Mouse (Mus musculus): Measurements from ENCODE around the gene Sytl2. TPM values are rescaled to one million over a fixed set of nuclear protein-coding genes. Genes with fewer than 3 reads are reported as not detected.

Gene Sytl2
- polyA plus RNA-seq (2012): not detected in 2 replicates

DNA sequence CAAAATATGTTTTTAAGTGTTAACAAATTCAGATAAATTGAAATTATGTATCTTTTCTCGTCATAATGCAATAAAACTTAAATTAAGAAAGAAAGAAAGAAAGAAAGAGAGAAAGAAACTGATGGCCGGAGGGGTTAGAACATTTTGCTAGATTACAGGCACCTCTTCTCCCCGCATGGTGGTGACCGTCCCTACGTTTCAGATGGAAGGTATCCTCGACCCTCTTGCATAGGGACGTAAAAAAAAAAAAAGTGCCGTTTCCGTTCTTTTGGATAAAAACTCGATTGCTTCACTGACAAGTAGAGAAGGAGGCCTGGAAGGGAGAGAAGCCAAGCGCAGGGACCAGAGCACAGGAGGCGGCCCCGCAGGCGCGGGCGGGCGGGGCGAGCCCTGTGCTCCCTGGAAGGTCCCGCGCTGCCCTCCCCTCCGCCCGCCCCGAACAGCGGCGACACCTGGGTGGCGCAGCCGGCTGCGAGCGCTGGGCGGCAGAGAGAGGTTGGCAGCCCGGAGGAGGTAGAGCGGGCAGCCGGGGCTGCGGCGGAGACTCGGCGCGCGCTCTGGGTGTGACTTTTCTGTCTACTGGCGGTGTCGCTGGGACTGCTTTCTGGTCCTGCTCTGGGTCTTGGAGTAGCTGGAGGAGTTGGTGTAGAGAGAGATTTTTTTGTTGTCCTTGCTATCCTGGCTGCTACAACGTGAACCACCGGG is at the start of gene Sytl2:
Sytl2 (plus strand) TSS at position 311 of the 705 bp plus-strand sequence.
- TF ChIP-seq GATA1 (IDR thresholded peaks at IDR 0.05; ENCODE audit: low read length): no peak

DNA sequence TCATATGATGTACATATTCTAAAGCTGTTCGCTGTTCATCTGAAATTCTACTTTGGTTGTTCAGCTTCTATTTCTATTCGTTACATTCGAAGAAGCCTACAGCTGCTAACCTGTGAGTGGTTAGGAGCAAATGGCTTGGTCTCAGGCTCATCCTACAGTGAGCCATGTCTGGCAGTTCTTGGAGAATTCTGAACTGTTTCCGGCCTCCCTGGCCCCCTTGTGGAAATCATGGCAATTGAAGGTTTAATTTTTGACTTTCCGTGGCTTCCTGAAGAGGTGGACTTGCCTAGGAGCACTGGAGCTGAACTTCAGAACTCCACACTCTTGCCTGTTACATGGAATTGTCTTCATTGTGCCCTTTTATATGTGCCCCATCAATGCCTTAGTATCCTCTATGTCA is 49.1 kb upstream of the Sytl2 start:
- no peak for TF ChIP-seq GATA1 (IDR thresholded peaks at IDR 0.05; ENCODE audit: low read length)

DNA sequence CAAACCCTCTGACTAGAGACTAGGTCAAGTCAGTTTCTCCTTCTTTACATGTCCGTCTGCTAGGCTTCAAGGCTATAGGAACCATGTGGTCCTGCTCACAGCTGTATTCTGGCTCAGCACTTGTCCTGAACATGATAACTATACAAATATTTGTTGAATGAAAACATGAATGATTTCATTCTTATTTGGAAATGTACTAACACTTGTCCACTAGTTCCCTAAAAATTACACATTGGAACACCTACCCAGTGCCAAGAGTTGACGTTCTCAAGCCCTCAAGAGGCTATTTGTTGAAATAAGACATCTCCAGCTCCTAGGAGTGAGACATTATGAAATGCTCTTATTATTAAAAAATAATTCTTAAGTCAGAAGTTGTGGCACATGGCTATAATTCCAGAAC is 43.4 kb upstream of the Sytl2 start:
- TF ChIP-seq GATA1 (IDR thresholded peaks at IDR 0.05; ENCODE audit: low read length): no peak

DNA sequence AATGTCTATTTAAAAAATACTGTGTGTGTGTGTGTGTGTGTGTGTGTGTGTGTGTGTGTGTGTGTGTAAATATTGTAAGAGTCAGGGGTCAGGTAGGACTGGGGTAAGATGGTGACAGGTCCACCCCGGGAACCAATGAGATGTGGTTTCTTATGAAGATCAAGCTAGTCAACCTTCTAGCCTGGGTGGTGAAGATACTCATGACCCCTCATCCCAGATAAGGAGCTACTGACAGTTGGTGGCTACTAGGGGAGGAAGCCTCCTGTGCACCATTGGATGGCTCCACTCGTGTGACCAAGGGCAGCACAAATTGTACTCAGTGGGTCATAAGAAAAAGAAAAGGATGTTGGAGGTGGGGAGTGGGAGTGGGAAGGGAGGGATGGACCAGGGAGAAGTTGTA is 42.2 kb upstream of the Sytl2 start:
- TF ChIP-seq GATA1 (IDR thresholded peaks at IDR 0.05; ENCODE audit: low read length): no peak

DNA sequence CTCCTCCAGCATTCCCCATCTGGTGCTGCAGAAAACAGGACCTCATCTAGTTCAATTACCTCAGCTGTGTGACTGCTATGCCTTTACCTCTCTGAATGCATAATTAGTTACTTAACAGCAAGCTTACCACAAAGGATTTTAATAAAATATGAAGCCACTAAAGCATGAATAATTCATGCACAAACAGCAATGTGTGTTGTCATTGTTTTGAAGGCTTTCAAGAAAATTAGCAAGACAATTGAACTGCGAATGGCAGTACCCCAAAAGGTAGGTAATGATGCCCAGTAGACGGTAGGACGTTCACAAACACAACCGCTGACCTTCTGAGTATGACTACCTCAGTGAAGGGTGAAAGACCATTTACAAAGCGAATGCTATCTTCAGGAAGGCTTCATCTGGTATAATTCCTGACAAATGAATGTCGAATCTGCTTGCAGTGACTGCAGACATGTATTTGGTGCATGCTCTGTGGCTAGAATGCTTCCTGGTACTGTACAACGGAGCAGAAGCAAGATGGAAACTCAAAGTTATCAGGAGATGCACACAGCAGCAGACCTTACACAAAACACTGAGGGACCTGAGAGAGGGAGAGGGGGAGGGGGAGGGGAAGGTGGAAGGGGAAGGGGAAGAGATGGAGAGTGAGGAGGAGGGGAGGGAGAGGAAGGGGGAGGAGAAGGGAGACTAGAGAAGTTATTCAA is 40.0 kb upstream of the Sytl2 start:
- TF ChIP-seq GATA1 (IDR thresholded peaks at IDR 0.05; ENCODE audit: low read length): no peak

DNA sequence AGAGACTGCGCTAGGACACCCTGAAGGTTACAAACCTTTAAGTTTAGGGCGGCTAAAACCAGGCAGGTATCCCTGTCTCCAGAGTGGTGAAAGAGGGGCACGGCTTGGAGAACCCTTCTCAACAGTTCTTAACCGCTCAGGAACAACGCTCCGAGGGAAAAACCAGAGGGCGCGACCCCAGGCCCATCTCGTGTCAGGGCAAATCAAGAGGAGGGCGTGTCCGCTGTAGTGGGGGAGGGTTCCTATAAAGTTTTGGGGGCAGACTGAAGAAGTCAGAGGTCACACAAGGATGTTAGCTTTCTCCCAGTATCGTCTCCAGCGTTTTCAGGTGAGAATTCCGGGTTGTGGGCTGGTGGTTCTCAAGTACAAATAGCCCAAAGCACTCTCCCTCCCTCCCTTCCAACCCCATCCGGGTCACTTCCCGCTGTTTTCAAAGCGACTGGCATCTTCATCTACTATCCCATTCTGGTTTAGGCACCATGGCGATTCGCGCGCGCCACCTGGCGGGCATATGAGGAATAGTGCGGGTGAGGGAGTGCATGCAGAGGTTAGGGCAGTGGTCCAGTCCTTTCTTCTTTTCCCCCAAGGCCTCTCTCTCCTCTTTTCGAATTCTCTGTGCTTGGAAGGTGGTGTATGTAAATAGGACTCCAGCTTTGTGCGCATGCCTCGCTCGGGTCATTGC is 36.6 kb upstream of the Sytl2 start, which contains the start of gene Ccdc83:
Ccdc83 (minus strand) TSS at position 489 of the 682 bp plus-strand sequence.
- TF ChIP-seq GATA1 (IDR thresholded peaks at IDR 0.05; ENCODE audit: low read length): no peak

DNA sequence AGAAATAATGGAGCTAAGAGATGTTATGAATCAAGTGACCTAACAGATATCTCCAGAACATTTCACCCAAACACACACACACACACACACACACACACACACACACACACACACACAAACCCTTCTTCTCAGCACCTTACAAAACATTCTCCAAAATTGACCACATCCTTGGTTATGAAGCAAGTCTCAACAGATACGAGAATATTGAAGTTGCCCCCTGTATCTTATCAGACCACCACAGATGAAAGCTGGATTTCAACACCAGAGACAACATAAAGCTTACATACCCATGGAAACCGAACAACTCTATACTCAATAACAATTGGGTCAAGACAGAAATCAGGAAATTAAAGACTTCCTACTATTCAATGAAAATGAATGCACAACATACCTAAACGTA is 31.9 kb upstream of the Sytl2 start:
- no peak for TF ChIP-seq GATA1 (IDR thresholded peaks at IDR 0.05; ENCODE audit: low read length)

DNA sequence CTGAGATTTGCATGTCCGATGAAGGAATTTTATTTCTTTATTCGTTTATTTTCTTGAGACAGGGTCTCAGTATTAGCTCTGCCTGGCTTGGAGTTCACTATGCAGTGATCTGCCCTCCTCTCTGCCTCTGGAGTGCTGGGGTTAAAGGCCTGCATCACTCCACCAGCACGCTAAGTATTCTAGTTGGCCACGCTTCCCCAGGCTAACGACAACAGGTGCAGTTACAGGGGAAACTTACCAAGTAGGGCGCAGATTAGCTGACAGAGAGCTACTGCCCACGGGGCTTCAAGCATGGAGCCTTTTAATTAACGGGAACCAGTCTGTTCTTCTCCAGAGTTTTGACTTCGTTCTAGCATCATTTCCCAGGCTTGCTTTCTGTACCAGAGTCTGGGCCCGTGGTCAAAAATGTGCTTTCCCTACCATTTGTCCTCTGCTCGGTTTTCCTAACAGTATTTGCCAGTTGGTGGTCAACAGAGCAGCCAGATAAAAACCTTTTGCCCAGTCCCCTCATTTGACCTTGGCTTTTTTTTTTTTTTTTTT is 27.4 kb upstream of the Sytl2 start:
- no peak for TF ChIP-seq GATA1 (IDR thresholded peaks at IDR 0.05; ENCODE audit: low read length)

DNA sequence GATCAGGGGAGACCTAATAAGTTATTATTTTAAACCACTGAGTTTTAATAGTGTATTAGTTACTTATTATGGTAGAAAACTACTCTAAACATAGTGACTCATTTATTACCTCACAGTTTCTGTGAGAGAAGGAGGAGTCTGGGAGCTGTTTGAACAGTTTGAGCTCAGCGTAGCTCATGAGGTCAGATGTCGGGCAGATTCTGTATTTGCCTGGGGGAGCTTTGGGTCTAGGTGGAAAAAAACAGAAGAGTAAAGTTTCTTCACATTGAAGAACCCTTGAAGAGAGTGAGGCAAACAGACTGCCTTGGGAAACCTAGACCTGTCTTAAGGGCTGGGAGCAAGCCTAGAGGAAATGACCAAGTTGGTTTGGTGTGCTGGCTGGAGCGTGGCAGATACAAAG is 24.8 kb upstream of the Sytl2 start:
- no peak for TF ChIP-seq GATA1 (IDR thresholded peaks at IDR 0.05; ENCODE audit: low read length)

DNA sequence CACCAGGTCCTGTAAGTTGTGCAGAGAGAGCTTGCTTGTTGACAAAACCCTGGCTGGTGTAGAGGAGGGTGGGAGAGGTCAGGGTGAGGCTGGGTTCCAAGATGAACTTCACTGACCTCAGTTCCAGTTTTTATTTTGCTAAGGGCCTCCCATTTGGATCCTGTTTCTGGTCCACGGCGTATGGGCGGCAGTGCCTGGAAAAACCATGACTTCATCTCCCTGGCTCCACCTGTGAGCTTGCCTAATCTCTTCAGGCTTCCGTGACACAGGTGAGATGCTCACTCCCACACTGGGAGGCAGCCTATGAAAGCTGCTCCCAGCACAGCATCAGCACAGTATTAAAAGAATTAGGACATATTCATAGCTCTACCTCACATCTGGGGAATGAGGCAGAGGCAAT is 24.3 kb upstream of the Sytl2 start:
- TF ChIP-seq GATA1 (IDR thresholded peaks at IDR 0.05; ENCODE audit: low read length): no peak

DNA sequence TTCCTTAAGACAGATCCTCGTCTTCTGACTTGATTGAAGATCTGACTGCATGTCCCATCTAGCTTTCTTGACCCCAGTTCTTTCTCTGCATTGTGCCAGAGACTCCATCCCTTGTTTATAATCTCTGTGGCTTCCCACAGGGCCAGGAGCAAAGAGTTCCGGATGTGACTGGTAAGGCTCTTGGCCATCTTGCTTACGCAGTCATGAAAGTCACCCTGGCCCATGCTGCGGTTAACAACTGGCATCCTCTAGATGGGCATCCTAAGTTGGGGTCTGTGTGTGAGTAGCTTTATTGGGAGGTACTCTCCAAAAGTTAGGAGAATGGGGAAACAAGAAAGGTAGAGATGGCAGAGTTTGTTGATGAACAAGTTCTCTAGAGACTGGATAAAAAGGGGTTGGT is 22.9 kb upstream of the Sytl2 start:
- no peak for TF ChIP-seq GATA1 (IDR thresholded peaks at IDR 0.05; ENCODE audit: low read length)

DNA sequence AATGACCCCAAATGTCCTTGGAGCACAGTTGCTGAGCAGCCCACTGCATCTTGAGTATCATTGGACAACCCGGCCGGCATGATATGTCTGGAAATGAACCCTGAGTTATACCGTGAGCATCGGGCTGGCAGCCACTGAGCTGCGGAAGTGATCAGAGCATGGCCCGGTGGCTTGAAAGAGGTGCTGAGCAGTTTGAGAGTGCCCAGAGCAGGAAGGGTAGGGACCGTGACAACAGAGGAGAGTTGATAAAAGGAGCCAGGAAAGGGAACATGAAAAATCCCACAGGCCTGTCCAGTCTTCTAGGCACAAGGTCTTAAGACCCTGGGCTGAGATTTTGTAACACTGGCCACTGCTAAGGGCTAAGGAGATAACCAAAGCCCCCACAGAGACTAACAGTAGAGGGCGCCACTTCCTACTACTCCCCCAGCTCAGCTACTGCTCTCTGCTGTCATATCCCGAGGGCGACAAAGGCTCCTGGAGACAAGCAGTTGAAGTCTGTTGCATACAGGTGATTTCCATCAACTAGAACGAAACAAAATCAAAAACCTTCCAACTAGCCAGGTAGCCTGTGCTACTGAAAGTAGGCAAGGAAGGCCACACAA is 21.7 kb upstream of the Sytl2 start:
- TF ChIP-seq GATA1 (IDR thresholded peaks at IDR 0.05; ENCODE audit: low read length): no peak

DNA sequence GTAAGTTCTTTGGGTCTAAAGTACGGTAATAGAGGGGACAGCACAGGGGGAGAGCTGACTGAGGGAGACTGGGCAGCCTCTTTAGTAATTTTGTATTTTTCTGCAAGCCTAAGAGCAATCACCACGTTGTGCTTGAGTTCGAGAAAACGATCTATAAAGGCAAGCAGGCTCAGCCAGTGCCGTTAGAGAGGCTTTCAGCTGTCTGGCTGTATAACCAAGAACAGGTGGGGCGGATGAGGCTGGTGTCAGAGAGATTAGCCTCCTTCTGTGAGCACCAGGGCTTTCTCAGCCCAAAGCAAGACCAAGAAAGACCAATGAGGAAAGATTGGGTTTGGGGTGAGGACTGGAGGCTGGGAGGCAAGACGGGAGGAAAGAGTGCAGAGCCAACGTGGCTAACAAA is 21.2 kb upstream of the Sytl2 start:
- TF ChIP-seq GATA1 (IDR thresholded peaks at IDR 0.05; ENCODE audit: low read length): no peak

DNA sequence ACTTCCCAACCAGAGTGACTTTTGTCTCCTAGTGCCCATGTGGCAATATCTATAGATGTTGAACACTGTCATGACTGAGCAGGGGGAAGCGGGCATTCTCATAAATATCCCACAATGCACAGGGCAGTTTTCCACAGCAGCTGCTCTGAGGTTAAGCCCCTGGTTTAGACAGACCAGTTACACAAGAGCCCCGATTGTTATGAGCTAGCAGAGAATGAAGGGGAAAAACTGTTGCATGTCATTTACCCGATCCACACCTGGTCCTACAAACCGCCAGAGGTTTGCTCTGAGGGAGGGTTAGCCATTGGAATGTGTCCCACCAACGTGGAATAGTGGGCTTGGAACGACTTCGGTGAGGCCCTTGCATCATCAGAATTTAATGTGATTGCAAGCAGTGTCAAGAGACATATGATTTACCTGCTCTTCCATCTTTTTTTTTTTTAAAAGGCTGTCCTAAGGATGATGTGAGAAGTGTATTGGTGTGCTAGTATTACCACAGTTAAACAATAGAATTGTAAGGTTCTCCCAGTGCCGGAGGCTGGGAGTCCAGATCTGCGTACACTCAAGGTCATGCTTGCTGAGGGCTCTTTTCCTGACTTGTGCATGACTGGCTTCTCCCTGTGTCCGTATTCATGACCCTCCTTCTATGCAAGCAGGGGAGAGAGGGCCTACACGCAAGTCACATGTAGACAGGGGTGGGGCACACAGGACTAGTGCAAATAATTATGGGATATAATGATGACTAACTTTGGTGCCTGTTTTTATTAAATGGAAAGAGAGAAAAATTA is 20.1 kb upstream of the Sytl2 start:
- no peak for TF ChIP-seq GATA1 (IDR thresholded peaks at IDR 0.05; ENCODE audit: low read length)

DNA sequence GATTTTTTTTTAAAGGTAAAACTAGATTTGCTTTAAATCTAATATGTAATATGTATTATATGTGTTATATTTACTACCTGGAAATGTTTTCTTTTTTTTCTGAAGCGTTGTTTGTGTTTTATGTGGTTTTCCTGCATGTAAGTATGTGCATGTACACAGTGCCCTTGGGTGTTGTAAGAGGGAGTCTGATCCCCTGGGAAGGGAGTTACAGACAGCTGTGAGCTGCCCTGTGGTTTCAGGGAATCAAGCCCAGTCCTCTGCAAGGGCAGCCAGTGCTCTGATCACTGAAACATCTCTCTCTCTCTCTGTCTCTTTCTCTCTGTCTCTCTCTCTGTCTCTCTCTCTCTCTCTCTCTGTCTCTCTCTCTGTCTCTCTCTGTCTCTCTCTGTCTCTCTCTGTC is 19.3 kb upstream of the Sytl2 start:
- TF ChIP-seq GATA1 (IDR thresholded peaks at IDR 0.05; ENCODE audit: low read length): no peak

Data from G1E-ER4 (cell line).